Mouse (Mus musculus): ENCODE results near the gene Spert.
A peak's percentile ranks its signal among the peaks of the same experiment; 100 is the strongest.

Spert gene

DNA sequence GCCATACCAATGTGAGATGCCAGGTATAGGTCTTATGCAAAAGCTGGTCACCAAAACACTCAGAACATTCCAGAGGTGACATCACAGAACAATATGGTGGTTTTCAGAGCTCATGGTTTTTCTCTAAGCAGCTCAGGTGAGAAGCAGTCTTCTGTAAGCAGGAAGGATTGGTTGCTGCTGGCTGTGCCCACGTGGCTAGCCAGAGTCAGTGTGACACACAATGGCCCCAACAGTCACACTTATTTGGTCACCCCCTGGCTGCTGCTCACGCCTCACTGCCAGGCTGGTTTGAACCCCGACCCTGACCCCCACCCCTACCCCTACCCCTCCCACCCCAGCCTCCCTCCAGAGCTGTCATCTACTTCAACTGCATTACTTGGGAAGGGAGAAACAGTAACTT, at the start of gene Spert:
Gene Spert, minus strand, starts transcription at position 139 of the 400 bp plus-strand sequence.
- no peak for DNase-seq (ENCODE audit: low read depth, low spot score)

- DNase-seq (ENCODE audit: low read depth, low spot score): no peak
These were observed 49.2 kb upstream of the Spert start, which contains the start of gene Erich6b for GRCm38 (mm10) chr14:75642080-75642479. TSS of gene Erich6b (plus strand) at chr14:75642259.

DNA sequence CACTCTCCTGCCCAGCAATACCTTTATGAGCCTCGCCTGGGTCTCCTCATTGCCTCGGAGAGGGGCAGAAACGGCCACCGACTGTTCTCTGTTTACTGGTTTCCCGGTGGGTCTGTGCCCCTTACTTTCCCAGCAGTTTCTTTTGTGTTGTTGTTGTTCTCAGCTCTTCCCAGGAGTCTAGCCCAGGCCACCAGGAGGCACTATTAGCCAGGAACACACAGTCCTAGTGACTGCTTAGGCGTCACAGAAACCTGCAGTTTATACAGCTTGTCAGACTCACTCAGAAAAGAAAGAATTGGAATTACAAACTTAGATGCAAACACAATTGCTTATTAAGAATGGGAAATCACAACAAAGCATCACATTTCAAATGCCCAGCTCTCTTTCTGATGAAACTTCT, 48.5 kb upstream of the Spert start:
- DNase-seq (ENCODE audit: low read depth, low spot score): no peak

DNA sequence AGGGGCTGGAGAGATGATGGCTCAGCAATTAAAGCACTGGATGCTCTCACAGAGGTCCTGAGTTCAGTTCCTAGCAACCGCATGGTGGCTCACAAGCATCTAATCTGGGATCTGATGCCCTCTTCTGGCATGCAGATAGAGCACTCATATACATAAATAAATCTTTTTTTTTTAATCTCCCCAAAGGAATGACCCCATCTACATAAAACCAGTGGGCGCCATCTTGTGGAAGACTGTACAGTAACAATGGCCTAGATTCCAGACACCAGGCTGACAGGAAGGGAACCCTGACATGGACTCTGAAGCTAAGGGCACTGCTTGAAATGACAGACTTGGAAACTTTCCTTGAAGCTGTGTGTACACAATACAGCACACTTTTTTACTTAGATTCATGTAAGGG, 47.9 kb upstream of the Spert start:
- DNase-seq (ENCODE audit: low read depth, low spot score): no peak

GRCm38 (mm10) chr14:75637641-75638040, 44.7 kb upstream of the Spert start:
- no peak for DNase-seq (ENCODE audit: low read depth, low spot score)

- DNase-seq (ENCODE audit: low read depth, low spot score): no peak
These were observed 43.2 kb upstream of the Spert start for GRCm38 (mm10) chr14:75636107-75636506.

GRCm38 (mm10) chr14:75635350-75635749, 42.4 kb upstream of the Spert start:
- DNase-seq (ENCODE audit: low read depth, low spot score): no peak

GRCm38 (mm10) chr14:75628870-75629269, 36.0 kb upstream of the Spert start:
- DNase-seq (ENCODE audit: low read depth, low spot score): no peak

DNA sequence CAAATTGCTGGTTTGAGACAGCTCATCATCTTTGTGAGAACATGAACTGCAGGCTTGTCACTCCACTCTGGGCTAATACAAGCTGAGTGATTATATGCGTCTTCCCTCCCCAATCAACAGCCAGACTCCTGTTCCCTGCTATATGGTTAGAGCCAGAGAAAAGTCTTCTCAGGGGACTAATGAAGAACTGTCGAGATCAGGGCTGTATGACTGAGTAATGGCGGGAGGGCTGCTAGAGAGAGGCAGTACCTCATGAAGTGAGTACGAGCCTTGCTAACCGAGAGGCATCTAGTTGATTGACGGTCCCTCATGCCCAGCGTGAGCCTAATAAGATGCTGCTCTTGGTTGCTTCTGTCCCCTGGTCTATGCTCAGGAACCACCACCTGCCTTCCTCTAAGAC, 30.1 kb upstream of the Spert start:
- DNase-seq (ENCODE audit: low read depth, low spot score): no peak

DNA sequence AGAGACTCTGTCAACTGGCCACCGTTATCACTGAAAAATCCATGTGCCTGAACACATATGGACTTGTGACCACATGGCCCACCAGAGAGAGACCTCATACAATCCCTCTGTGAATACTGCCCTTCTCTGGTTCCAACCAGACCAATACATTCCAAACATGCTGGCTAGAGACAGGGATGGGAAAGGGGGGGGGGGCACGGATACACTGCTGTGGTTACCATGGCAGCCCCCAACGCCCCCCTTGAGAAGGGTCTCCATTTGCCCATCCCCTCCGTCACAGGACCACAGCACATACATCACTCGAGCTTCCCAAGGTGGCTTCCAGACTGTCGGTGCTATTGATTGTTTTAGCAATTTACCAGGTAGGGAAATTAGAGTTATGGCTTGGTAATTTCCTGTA, 23.5 kb upstream of the Spert start:
- DNase-seq (ENCODE audit: low read depth, low spot score): no peak

DNA sequence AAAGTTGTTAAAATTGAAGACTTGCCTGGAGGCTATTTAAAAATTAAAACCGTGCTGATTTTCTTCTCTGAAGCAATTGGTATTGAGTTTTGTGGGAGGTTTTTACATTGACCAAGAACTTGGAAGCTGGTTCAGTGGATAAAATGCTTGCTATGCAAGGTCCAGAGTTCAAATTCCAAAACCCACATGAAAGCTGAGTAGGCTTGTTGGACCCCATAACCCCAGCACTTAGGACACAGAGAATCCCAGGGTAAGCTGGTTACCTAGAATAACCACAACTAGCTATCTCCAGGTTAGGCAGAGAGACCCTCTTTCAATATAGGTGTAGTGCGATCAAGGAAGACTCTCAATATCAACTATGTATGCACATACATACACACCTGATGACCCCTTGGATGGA, 16.3 kb upstream of the Spert start:
- no peak for DNase-seq (ENCODE audit: low read depth, low spot score)

- no peak for DNase-seq (ENCODE audit: low read depth, low spot score)
These were observed 9.0 kb downstream of the Spert start for GRCm38 (mm10) chr14:75583870-75584269.

- no peak for DNase-seq (ENCODE audit: low read depth, low spot score)
These were observed 13.9 kb downstream of the Spert start for GRCm38 (mm10) chr14:75579010-75579409.

DNA sequence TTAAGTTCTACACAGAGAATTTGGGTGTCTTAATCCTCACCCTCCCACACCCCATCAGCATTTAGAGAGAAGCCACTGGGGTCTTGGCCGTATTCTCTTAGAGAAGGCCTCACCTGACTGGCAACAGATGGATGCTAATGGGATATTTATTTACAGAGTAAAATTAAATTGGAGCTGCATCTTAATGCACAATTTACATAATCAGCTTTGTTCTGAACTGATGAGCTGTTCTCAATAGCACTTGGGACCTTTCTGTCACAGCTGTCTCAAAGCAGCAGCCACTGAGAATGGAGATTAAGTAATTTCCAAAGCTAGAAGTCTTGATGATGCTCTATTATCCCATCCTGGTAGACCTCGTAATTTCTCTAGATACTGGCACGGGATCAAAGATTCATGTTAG, 26.6 kb downstream of the Spert start:
- DNase-seq (ENCODE audit: low read depth, low spot score): no peak

GRCm38 (mm10) chr14:75565534-75566140, 27.3 kb downstream of the Spert start:
- DNase-seq (ENCODE audit: low read depth, low spot score): peak; percentile 40

DNA sequence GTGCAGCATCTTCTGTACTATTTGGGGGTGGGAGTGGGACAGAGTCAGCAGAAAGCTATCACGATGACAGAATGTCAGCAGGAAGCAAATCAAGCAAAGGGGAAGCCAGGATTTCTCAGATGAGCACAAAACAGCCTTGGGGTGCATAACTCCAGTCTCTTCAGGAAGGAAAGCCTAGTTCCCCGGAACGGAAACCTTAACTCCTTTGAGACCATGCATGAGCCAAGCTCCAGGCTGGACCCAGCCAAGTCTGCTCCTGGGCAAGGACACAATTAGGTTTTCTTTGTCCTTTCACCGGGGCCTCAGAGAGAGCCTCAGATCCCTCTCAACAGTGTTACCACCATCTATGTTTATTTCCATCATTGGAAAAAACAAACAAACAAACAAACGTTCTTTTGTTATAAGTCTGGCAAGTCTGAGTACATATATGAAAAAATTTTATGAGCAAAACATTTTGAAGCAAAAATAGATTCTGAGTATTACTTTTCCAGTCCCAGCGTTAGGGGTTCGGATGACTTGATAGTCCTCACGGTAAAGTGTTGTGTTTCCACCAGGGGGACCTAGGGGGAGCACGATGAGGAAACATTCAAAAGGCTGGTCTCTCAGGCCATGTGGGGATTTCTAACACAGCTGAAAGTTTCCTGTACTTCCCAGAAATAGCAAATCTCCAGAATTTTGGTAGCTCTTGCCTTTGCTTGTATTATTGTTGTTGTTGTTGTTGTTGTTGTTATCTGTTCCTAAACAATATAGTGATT, 31.2 kb downstream of the Spert start:
- DNase-seq (ENCODE audit: low read depth, low spot score): no peak

GRCm38 (mm10) chr14:75541731-75542130, 51.2 kb downstream of the Spert start:
- DNase-seq (ENCODE audit: low read depth, low spot score): no peak

DNA sequence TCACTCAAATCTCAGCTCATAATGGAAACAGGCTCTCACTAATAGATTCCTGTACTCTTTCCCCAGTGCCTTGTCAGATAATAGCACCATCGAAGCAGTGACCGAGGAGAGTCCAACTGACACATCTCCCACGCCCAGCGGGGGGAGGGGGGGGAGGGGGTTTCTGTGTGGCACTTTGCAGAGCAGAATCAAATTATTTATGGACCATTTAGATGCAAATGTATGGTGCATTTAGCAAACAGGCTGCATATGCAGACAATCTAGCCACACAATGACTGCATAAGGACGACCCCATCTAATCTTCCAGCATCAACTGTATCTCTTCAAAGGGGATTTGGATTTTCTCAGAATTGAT, 51.9 kb downstream of the Spert start:
- DNase-seq (ENCODE audit: low read depth, low spot score): no peak

GRCm38 (mm10) chr14:75540216-75540995, 52.5 kb downstream of the Spert start:
- DNase-seq (ENCODE audit: low read depth, low spot score): no peak

DNA sequence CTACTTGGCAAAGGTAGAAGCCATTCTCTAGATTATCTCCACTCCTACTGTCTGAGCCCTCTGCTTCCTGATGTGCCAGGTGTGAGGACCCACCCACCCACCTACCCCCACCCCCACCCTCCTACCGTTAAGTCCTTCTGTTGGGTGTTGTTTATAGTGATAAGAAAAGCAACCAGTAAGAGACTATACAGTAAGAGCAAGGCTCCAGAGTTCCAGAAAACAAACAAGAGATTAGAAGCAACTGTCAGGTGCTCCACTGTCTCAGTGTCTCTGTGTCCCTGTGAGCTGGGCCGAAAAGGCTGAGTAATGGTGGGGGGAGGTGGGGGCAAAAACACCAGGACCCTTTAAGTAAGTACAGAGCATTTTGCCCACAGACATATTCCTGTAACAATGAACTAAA, 53.7 kb downstream of the Spert start:
- no peak for DNase-seq (ENCODE audit: low read depth, low spot score)
